ENCODE assay signal across 10 mouse cellular contexts in the genomic region with DNA sequence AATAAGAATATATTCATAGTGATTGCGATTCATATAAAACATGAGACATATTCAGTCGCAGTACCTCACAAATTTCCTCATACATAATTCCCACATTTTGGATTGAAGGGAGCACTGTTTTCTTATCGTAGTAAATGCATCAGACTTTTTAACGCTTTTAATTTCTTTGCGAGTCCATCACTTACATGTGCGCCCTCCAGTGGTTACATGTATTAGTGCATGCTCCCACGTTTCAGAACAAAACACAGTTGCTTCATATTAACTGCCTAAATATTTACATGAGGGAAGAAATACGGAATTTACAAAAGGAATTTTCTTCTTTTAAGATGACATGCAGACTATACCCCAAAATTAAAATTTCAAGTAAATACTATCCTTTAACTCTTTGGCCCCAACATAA. TPM values are rescaled to one million over a fixed set of nuclear protein-coding genes. Genes with fewer than 3 reads are reported as not detected.
DNase-seq lines count a peak whose midpoint lies in the region; ATAC-seq lines count a peak whose summit lies in the region.
"Had no signal": no experiment of that assay in that cellular context is flagged by ENCODE, and none has a peak within 500 bp of the region (broad histone marks: within the 10 kb centered on the region; RNA-seq: fewer than 3 reads in every experiment).

No protein-coding gene starts in this region.

- no peaks in the 10 kb centered on the region for H3K27me3 ChIP-seq in kidney, embryonic 14.5 days (ENCODE audit: control insufficient read depth, insufficient read depth, low read length)
- H3K27me3 ChIP-seq: liver, embryonic 15.5 days had no signal

- H3K36me3 ChIP-seq in kidney, embryonic 14.5 days (ENCODE audit: control insufficient read depth, insufficient read depth, low read length) = no peaks in the 10 kb centered on the region
- H3K36me3 ChIP-seq: liver, embryonic 15.5 days had no signal

- no peaks in the 10 kb centered on the region for H3K9me3 ChIP-seq in kidney, embryonic 14.5 days (ENCODE audit: control insufficient read depth, low read length)
- H3K9me3 ChIP-seq: liver, embryonic 15.5 days had no signal

- 23% methylated on average over 8 of the region's 8 CpGs for WGBS in kidney, embryonic 14.5 days

- H3K4me3 ChIP-seq in kidney, embryonic 14.5 days (ENCODE audit: low read length) = no peak overlapping the region
- H3K4me3 ChIP-seq: erythroblast, embryonic 14.5 days; liver, embryonic 15.5 days had no signal

- peak; percentile 12 to 32 for DNase-seq in adrenal gland, adult 18-20 months (ENCODE audit: low spot score in 2 of 2)
- no peak for DNase-seq in adrenal gland, adult 8-10 months
- peak; percentile 9 to 39 for DNase-seq in kidney, adult 8-10 months
- peak; percentile 20 for DNase-seq in A20 (ENCODE audit: low read depth, low spot score)
- DNase-seq in embryo, embryonic 11 days = peak; percentile 48
- peak; percentile 42 for DNase-seq in retina, postnatal 1 day
- no peak for DNase-seq in urinary bladder, adult 2 months (ENCODE audit: low spot score)

- H3K4me2 ChIP-seq in kidney, embryonic 14.5 days (replicated peaks; ENCODE audit: low read depth, low read length) = no peak overlapping the region
- H3K4me2 ChIP-seq: liver, embryonic 15.5 days had no signal

- H3K4me1 ChIP-seq in kidney, embryonic 14.5 days (ENCODE audit: control insufficient read depth, insufficient read depth, low read length) = no peaks in the 10 kb centered on the region
- H3K4me1 ChIP-seq: liver, embryonic 15.5 days had no signal

- no peak for ATAC-seq in kidney, embryonic 14.5 days (ENCODE audit: low FRiP score, low TSS enrichment)

- no peak overlapping the region for H3K9ac ChIP-seq in kidney, embryonic 14.5 days (ENCODE audit: low read depth, low read length)
- H3K9ac ChIP-seq: liver, embryonic 15.5 days had no signal

- no peak overlapping the region for H3K27ac ChIP-seq in kidney, embryonic 14.5 days (ENCODE audit: low read depth, low read length)
- H3K27ac ChIP-seq: liver, embryonic 15.5 days had no signal

RNA-seq across cellular contexts. Expression of a gene that starts 8.4 kb away (rescaled TPM):
- total RNA-seq in adrenal gland, adult 18-20 months (2021) = 1 to 10 TPM; 1.2 to 1.3 TPM
- total RNA-seq in adrenal gland, adult 8-10 months (2022) = 1 to 10 TPM; 1.3 to 2.6 (median 1.8) TPM
- 5.4 TPM in 2 replicates for polyA plus RNA-seq in kidney, embryonic 14.5 days (2014; fragmentation: Nextera tagmentation; extraction: Ambion mirVana)
- 2.7 and 3.3 TPM in 2 replicates for polyA plus RNA-seq in urinary bladder, adult 2 months (2012; rRNA removed)
- polyA plus RNA-seq: erythroblast, embryonic 14.5 days had no signal

RNA-seq across cellular contexts. Expression of a gene that starts 36.0 kb away (rescaled TPM):
- total RNA-seq in adrenal gland, adult 18-20 months (2021) = 1 to 10 TPM in 1 of 2 experiments, under 1 TPM in 1; 0.64 to 1.1 TPM
- total RNA-seq in adrenal gland, adult 8-10 months (2022) = 1 to 10 TPM; 1.1 to 2.0 (median 1.6) TPM
- polyA plus RNA-seq in kidney, embryonic 14.5 days (2014; fragmentation: Nextera tagmentation; extraction: Ambion mirVana) = 25.9 and 31.4 TPM in 2 replicates
- 1.2 and 1.6 TPM in 2 replicates for polyA plus RNA-seq in urinary bladder, adult 2 months (2012; rRNA removed)

RNA-seq across cellular contexts. Expression of a gene that starts 51.5 kb away (rescaled TPM):
- total RNA-seq in adrenal gland, adult 18-20 months (2021) = 1 to 10 TPM in 1 of 2 experiments, under 1 TPM in 1; 0.80 to 1.2 TPM
- 1 to 10 TPM; 1.7 to 2.0 (median 1.8) TPM for total RNA-seq in adrenal gland, adult 8-10 months (2022)
- 0.39 and 0.84 TPM in 2 replicates for polyA plus RNA-seq in kidney, embryonic 14.5 days (2014; fragmentation: Nextera tagmentation; extraction: Ambion mirVana)
- not detected in 2 replicates for polyA plus RNA-seq in urinary bladder, adult 2 months (2012; rRNA removed)

Comparison
In these comparisons a context has a peak if more than half of its experiments do, and no peak if none do; other contexts are left out.
1. DNase-seq: peak in adrenal gland, adult 18-20 months (2 of 2), kidney, adult 8-10 months (2 of 2), A20 (single experiment), embryo, embryonic 11 days (single experiment) and retina, postnatal 1 day (single experiment); none in adrenal gland, adult 8-10 months (single experiment) and urinary bladder, adult 2 months (single experiment).